Mouse (Mus musculus): ENCODE data around the gene Qprt.

GRCm38 (mm10) chr7:127139100-127139499 lies 17.1 kb upstream of the Qprt start:
- TF ChIP-seq MAFK (IDR thresholded peaks at IDR 0.05; ENCODE audit: insufficient read depth, low read depth, low read length) (no peak), ZC3H11A (IDR thresholded peaks at IDR 0.05; ENCODE audit: borderline replicate concordance, low read depth, low read length) (no peak), HCFC1 (IDR thresholded peaks at IDR 0.05; ENCODE audit: borderline replicate concordance, insufficient read depth, low read length) (no peak), ZNF384 (IDR thresholded peaks at IDR 0.05; ENCODE audit: low read depth, low read length) (no peak)

All from ES-E14 (cell line).